Mouse (Mus musculus) cerebellum, postnatal 36 days (tissue): ENCODE data around the gene Ubr1.

Source experiments
- DNase-seq, 2 experiments: peaks; one replicate each; pipeline ENCODE4 v3.0.0; 2021 to 2022; ENCODE audit warnings: mixed read lengths in 2 of 2

The Ubr1 gene

GRCm38 (mm10) chr2:120970559-120971080, at the start of gene Ubr1:
TSS of gene Ubr1 (minus strand) at chr2:120970715.
- DNase-seq, result peak; percentile 82 to 86

GRCm38 (mm10) chr2:121017151-121017550, 46.6 kb upstream of the Ubr1 start:
- no peak for DNase-seq

DNA sequence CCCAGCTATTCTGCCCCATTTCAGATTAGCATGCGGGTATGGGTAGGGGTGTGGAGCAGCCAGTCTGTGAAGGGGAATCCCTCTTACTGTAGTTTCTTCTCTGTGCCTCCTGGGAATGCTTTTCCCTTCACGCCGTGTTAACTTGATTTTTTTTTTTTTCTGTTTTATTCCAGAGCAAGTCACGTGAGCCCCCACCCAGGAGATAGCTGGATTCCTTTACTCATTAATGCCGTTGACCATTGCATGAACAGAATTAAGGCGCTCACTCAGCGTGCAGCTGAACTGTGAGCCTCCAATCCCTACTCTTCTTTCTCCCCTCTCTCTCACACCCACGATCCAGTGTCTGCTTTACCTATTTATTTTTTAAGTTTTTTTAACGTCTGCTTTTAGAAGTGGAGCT, 45.7 kb upstream of the Ubr1 start:
- no peak for DNase-seq

GRCm38 (mm10) chr2:121015507-121015906, 45.0 kb upstream of the Ubr1 start:
- no peak for DNase-seq

DNA sequence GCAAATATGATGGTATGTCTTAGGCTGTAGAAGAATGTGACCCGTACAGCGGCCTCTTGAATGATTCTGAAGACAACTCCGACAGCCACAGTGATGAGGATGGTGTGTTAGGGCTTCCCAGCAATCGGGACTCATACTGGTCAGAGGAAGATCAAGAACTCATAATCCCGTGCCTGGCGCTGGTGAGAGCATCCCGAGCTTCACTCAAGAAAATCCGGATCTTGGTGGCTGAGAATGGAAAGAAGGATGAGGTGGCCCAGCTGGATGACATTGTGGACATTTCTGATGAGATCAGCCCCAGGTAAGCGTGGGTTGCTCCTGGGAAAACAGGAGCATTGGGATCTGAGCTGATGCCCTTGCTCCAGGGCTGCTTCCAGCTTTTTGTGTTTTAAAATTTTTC, 42.2 kb upstream of the Ubr1 start:
- no peak for DNase-seq

DNA sequence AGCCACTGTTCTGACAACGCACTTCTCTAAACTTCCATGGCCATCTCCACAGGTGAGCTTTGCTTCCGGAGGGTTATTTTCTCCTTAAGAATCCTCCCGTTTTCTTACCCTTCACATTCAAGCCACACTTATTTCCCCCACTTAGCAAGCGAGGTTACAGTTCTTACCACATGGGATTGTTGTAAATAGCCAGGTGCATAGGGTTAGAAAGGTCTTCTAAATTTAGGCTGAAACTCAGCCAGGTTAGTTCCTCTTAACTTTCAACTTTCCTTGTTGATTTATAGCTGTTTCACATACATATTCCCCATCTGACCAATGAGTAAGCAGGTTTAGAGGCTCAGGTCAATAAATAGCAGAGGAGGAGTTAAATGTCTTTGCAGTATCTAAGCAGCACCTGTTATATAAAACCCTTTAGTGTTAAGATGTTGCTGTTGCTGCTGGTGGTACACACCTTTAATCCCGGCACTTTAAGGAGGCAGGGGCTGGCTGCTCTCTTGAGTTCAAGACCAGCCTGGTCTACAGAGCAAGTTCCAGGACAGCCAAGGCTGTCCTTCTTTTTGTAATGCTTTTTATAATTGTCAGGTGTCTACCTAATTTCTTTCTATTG, 38.7 kb upstream of the Ubr1 start:
- DNase-seq, result no peak

- no peak for DNase-seq
Measured at GRCm38 (mm10) chr2:121008664-121009007, 38.1 kb upstream of the Ubr1 start.

- peak; percentile 84 to 88 for DNase-seq
Measured at GRCm38 (mm10) chr2:121007925-121008663, 37.6 kb upstream of the Ubr1 start, which contains the start of gene Ccndbp1. TSS of gene Ccndbp1 (plus strand) at chr2:121008403.

DNA sequence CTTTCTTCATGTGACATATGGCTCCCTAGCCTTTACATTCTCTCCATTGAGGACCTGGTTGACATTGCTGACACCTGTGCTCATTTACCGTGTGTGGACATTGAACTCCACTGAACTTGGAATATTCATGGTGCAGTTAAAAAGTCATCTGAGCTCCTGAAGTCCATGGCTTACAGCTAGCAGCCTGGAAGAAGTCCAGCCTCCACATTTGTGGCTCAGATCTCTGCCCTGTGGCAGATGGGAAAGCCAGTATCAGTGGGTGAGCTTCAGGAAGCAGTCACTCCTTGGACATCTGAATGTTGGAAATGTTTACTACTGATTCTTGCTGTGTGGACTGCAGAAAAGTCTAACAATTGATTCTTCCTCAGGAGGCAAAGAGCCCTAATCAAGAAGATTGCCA, 36.5 kb upstream of the Ubr1 start:
- DNase-seq, result peak; percentile 83 to 87

GRCm38 (mm10) chr2:121004018-121004811, 33.7 kb upstream of the Ubr1 start:
- DNase-seq, result peak; percentile 84 to 88

GRCm38 (mm10) chr2:121003586-121003985, 33.1 kb upstream of the Ubr1 start:
- peak in 1 of 2 experiments; percentile 41 for DNase-seq

DNA sequence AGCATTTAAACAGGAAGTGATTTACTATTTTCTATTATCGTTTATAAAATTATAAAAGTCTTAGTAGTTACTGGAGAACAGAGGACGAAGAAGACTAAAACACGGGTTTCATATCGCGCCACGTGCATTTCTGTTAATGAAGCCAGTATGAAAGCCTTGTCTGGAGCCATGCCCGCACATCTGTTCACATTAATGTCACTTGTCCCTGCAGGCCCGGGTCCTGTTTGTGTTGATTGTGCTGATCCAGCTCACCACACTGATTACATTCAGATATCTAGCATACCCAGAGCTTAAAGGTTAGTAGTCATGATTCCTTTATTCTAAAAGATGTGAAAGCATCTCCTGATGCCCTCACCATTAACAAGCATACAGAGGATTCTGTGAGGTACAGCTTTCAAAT, 28.3 kb upstream of the Ubr1 start:
- no peak for DNase-seq

- peak; percentile 46 to 55 for DNase-seq
Measured at GRCm38 (mm10) chr2:120996607-120997006, 26.1 kb upstream of the Ubr1 start.

GRCm38 (mm10) chr2:120991196-120991595, 20.7 kb upstream of the Ubr1 start:
- DNase-seq, result no peak

- DNase-seq, result peak in 1 of 2 experiments; percentile 29
Measured at GRCm38 (mm10) chr2:120985241-120985640, 14.7 kb upstream of the Ubr1 start.

DNA sequence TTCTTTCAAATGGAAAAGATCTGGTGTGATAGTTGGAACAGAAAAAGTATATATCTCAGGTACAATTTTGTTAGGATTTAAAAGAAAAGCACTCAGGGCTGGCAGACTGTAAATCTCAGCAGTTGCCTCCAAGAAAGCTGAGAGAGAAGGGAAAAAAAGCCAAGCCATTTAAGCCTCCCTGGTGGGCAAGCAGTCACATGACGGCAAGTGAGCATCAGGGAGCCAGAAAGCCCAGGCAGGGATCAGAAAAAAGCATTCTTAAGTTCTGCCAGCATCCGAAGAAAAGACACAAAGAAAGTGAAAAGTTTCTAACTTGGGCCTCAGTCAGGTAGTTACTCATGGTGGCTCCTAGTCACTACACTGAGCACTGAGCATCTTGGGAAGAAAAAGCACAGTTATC, 13.1 kb upstream of the Ubr1 start:
- no peak for DNase-seq

DNA sequence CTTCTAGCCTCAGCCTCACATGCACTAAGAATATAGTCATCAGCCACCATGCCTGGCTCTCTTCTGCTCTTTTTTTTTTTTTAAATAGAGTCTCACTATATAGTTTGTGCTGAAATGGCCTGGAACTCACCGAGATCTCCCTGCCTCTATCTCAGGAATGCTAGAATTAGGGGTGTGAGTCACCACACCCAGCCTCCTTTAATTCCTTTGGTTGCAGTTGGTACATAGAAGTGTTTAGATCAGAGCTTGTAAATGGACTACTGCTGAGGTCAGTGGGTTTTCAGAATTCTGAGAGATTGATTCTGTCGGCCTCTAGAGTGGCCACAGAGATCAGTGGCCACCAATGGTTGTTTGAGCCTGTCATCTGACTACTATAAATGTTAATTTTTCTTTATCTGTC, 10.3 kb upstream of the Ubr1 start:
- DNase-seq, result no peak

DNA sequence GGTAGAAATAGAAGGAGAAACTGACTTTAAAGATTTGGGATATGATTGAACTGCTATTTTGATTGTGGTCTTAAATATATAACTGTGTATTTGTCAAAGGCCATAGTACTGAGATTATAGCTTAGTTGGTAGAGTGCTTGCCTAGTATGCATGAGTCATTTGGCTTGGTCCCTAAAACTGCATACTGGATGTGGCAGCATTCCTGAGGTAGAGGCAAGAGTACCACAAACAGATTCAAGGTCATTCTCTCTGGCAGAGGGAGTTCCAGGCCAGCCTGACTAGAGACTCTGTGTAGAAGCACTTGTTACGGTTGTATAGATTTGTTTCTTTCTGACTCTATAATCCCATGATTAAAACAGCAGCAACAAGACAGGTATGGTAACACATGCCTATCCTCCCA, 9.3 kb upstream of the Ubr1 start:
- no peak for DNase-seq

- no peak for DNase-seq
Measured at GRCm38 (mm10) chr2:120978693-120979037, 8.2 kb upstream of the Ubr1 start.

- DNase-seq, result no peak
Measured at GRCm38 (mm10) chr2:120977926-120978692, 7.6 kb upstream of the Ubr1 start.

DNA sequence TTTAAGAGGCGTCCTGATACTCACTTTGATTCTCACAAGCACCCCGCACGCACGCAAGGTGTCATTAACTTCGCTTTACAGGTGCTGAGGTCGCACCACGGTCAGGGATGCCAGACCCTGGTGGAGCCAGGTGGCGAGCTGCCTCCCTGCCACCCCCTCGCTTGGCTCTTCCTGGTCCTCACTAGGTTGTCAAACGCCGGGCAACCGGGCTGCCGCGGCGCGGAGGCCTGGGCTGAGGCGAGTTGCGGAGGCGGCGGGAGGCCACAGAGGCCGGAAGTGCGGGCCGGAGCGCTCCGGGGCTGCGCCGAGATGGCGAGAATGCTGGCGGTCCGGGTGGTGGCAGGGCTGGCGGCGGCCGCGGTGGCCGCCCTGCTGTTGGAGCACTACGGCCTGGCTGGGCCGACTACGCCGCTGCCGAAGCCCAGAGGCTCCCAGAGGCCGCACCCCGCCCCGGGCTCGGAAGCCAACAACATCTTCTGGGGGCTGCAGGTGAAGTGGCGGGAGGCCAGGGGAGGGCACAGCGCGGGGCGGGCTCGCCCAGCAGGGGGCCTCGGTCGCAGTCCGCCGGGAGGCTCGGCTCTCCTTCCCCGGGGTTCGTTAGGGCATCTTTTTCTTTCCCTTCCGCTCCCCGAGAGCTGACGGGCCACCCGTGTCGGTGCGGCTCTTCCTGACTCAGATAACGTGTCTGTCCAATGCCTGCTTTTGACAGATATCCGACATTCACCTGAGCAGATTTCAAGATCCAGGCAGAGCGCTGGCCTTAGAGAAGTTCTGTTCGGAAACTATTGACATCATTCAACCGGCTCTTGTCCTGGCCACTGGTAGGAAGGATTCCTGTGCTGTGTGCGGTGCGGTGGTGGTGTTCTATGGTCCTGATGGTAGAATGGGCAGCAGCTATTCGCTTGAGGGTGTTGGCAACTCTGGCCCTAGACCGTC, 6.7 kb upstream of the Ubr1 start, which contains the start of gene Tmem62:
Gene Tmem62, plus strand, starts transcription at position 28 of the 936 bp plus-strand sequence.
- peak; percentile 77 to 78 for DNase-seq

- DNase-seq, result peak in 1 of 2 experiments; percentile 25
Measured at GRCm38 (mm10) chr2:120976308-120976707, 5.8 kb upstream of the Ubr1 start.
